Mouse (Mus musculus): ENCODE data around the gene 1700102P08Rik. TPM values are rescaled to one million over a fixed set of nuclear protein-coding genes. Genes with fewer than 3 reads are reported as not detected.

1700102P08Rik gene
- polyA plus RNA-seq, 1 experiment from 2014 or later: 0.55 TPM

DNA sequence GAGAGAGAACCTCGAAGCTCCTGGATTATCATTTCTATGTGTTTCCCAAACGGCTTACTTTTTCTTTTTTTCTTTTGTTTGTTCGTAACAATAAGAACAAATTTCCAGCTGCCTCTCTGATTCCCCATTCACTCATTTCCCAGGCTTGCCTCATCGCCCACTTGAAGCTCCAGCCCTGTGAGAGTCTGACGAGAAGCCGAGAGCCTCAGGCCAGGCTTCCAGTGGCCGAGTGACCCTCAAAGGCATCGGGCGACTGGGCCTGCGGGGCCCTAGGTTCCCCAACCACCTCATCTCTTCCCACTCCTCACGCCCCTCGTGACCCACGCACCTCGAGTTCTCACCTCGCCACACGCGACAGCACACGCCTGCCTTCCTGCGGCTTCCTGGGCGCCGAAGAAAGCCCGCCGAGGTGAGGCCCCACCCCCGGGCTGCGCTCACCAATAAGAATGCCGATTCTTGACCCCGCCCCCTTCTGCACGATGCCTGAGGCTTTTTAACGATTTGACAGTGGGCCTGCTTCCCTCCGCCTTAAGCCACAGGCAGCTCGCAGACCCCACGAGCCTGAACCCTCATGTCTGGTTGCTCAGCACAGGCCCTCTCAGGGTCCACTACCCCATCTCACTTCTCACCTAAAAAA is 38.9 kb downstream of the 1700102P08Rik start:
- WGBS: 57% methylated on average over 32 of the region's 32 CpGs
- H3K4me3 ChIP-seq (ENCODE audit: low read depth, low read length): no peak overlapping the region
- no peaks in the 10 kb centered on the region for H3K27me3 ChIP-seq (replicated peaks; ENCODE audit: control insufficient read depth, insufficient read depth, low read length)
- no peaks in the 10 kb centered on the region for H3K9me3 ChIP-seq (ENCODE audit: control insufficient read depth, low read length)
- ATAC-seq (replicated peaks; ENCODE audit: low FRiP score, low TSS enrichment, low read depth) (peak; percentile 55), DNase-seq (ENCODE audit: low spot score) (peak; percentile 62)
- H3K27ac ChIP-seq (ENCODE audit: low read depth): no peak overlapping the region
- H3K9ac ChIP-seq (ENCODE audit: low read length): 0 out of 2 replicates have a peak overlapping the region, but pooled peaks have one; percentile 8
- H3K36me3 ChIP-seq (ENCODE audit: control insufficient read depth, insufficient read depth, low read length): no peaks in the 10 kb centered on the region
- H3K4me1 ChIP-seq (replicated peaks; ENCODE audit: control insufficient read depth, insufficient read depth, low read length): no peaks in the 10 kb centered on the region
- H3K4me2 ChIP-seq (ENCODE audit: low read length): peak overlapping the region; percentile 45

DNA sequence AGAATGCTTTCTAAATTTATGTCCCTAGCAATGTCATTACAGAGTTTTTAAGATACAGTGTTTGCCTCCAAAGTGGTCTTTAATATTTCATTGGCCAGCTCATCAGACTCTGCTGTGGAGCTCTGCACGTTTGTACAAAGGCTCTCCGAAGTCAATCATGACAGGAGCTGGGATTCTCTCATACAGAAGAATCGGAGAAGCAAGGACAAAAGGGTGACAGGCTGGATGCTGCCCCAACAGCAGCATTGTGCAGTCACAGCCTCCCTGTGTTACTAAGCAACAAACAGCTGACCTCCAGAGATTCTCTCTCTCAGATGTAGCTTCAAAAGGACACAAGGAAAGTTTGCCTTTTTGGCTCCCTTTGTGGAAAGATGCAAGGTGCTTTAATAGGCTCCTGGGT is 43.6 kb downstream of the 1700102P08Rik start, which contains the start of gene BC048562:
TSS of gene BC048562 (plus strand) at position 301 of the 400 bp plus-strand sequence.
- H3K9me3 ChIP-seq (ENCODE audit: control insufficient read depth, low read length): no peaks in the 10 kb centered on the region
- H3K36me3 ChIP-seq (ENCODE audit: control insufficient read depth, insufficient read depth, low read length): no peaks in the 10 kb centered on the region
- DNase-seq (ENCODE audit: low spot score) (no peak), ATAC-seq (replicated peaks; ENCODE audit: low FRiP score, low TSS enrichment, low read depth) (no peak)
- H3K4me3 ChIP-seq (ENCODE audit: low read depth, low read length): no peak within 1 kb of the TSS
- 82% methylated on average over 3 of the region's 3 CpGs for WGBS
- no peaks in the 10 kb centered on the region for H3K4me1 ChIP-seq (replicated peaks; ENCODE audit: control insufficient read depth, insufficient read depth, low read length)
- no peak within 1 kb of the TSS for H3K4me2 ChIP-seq (ENCODE audit: low read length)
- H3K27ac ChIP-seq (ENCODE audit: low read depth): no peak within 1 kb of the TSS
- H3K27me3 ChIP-seq (replicated peaks; ENCODE audit: control insufficient read depth, insufficient read depth, low read length): no peaks in the 10 kb centered on the region
- H3K9ac ChIP-seq (ENCODE audit: low read length): no peak within 1 kb of the TSS

GRCm38 (mm10) chr9:108439176-108439575 is 46.6 kb downstream of the 1700102P08Rik start:
- WGBS: 66% methylated on average over 6 of the region's 6 CpGs
- no peak for ATAC-seq (replicated peaks; ENCODE audit: low FRiP score, low TSS enrichment, low read depth)
- Histone ChIP-seq H3K27me3 (replicated peaks; ENCODE audit: control insufficient read depth, insufficient read depth, low read length) (no peaks in the 10 kb centered on the region), H3K36me3 (ENCODE audit: control insufficient read depth, insufficient read depth, low read length) (no peaks in the 10 kb centered on the region), H3K9me3 (ENCODE audit: control insufficient read depth, low read length) (no peaks in the 10 kb centered on the region), H3K27ac (ENCODE audit: low read depth) (no peak overlapping the region), H3K4me2 (ENCODE audit: low read length) (no peak overlapping the region), H3K4me3 (ENCODE audit: low read depth, low read length) (no peak overlapping the region), H3K4me1 (replicated peaks; ENCODE audit: control insufficient read depth, insufficient read depth, low read length) (no peaks in the 10 kb centered on the region), H3K9ac (ENCODE audit: low read length) (no peak overlapping the region)
- DNase-seq (ENCODE audit: low spot score): no peak

GRCm38 (mm10) chr9:108440485-108440884 is 47.9 kb downstream of the 1700102P08Rik start:
- Histone ChIP-seq H3K27me3 (replicated peaks; ENCODE audit: control insufficient read depth, insufficient read depth, low read length) (no peaks in the 10 kb centered on the region), H3K4me3 (ENCODE audit: low read depth, low read length) (no peak overlapping the region), H3K9ac (ENCODE audit: low read length) (no peak overlapping the region), H3K4me2 (ENCODE audit: low read length) (no peak overlapping the region), H3K4me1 (replicated peaks; ENCODE audit: control insufficient read depth, insufficient read depth, low read length) (no peaks in the 10 kb centered on the region), H3K9me3 (ENCODE audit: control insufficient read depth, low read length) (no peaks in the 10 kb centered on the region), H3K36me3 (ENCODE audit: control insufficient read depth, insufficient read depth, low read length) (no peaks in the 10 kb centered on the region), H3K27ac (ENCODE audit: low read depth) (no peak overlapping the region)
- DNase-seq (ENCODE audit: low spot score) (no peak), ATAC-seq (replicated peaks; ENCODE audit: low FRiP score, low TSS enrichment, low read depth) (no peak)
- WGBS: 65% methylated on average over 5 of the region's 5 CpGs

GRCm38 (mm10) chr9:108441236-108441919 is 48.8 kb downstream of the 1700102P08Rik start:
- WGBS: 89% methylated on average over 11 of the region's 11 CpGs
- no peak overlapping the region for H3K9ac ChIP-seq (ENCODE audit: low read length)
- no peak for ATAC-seq (replicated peaks; ENCODE audit: low FRiP score, low TSS enrichment, low read depth)

DNA sequence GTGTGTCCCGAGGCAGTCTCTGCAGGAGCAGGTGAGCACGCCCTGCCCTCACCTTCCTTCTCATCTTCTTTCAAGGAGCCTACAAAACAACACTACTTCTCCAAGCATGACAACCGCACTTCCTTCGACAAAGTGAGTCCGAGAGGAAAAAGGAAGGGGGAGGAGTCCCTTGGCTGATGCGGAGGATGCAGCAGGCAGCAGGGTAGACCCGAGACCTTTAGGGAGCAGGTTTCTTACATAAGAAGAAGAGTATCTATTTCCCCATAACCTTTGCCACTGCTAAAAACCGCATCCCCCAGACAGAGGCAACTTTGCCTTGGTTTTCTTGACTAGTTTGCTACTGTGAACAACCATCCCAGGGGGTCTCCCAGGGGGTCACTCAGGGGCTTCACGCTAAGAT is 52.5 kb downstream of the 1700102P08Rik start:
- Histone ChIP-seq H3K4me1 (replicated peaks; ENCODE audit: control insufficient read depth, insufficient read depth, low read length) (peaks cover 10% of the 10 kb centered on the region), H3K4me2 (ENCODE audit: low read length) (no peak overlapping the region), H3K27me3 (replicated peaks; ENCODE audit: control insufficient read depth, insufficient read depth, low read length) (no peaks in the 10 kb centered on the region), H3K27ac (ENCODE audit: low read depth) (no peak overlapping the region), H3K4me3 (ENCODE audit: low read depth, low read length) (no peak overlapping the region), H3K9me3 (ENCODE audit: control insufficient read depth, low read length) (no peaks in the 10 kb centered on the region), H3K36me3 (ENCODE audit: control insufficient read depth, insufficient read depth, low read length) (peaks cover 12% of the 10 kb centered on the region), H3K9ac (ENCODE audit: low read length) (no peak overlapping the region)
- ATAC-seq (replicated peaks; ENCODE audit: low FRiP score, low TSS enrichment, low read depth) (no peak), DNase-seq (ENCODE audit: low spot score) (no peak)
- WGBS: 60% methylated on average over 9 of the region's 9 CpGs

More at GRCm38 (mm10) chr9:108441236-108441919, 48.8 kb downstream of the 1700102P08Rik start:
- Histone ChIP-seq H3K36me3 (ENCODE audit: control insufficient read depth, insufficient read depth, low read length) (no peaks in the 10 kb centered on the region), H3K27ac (ENCODE audit: low read depth) (no peak overlapping the region), H3K27me3 (replicated peaks; ENCODE audit: control insufficient read depth, insufficient read depth, low read length) (no peaks in the 10 kb centered on the region), H3K4me3 (ENCODE audit: low read depth, low read length) (no peak overlapping the region), H3K4me2 (ENCODE audit: low read length) (no peak overlapping the region), H3K4me1 (replicated peaks; ENCODE audit: control insufficient read depth, insufficient read depth, low read length) (no peaks in the 10 kb centered on the region), H3K9me3 (ENCODE audit: control insufficient read depth, low read length) (no peaks in the 10 kb centered on the region)
- DNase-seq (ENCODE audit: low spot score): no peak

GRCm38 (mm10) chr9:108449860-108450259 is 57.3 kb downstream of the 1700102P08Rik start:
- peak; percentile 66 for DNase-seq (ENCODE audit: low spot score)
- H3K9ac ChIP-seq (ENCODE audit: low read length): no peak overlapping the region
- H3K27ac ChIP-seq (ENCODE audit: low read depth): peak overlapping the region; percentile 71; the same call in 1 of the 2 replicates

DNA sequence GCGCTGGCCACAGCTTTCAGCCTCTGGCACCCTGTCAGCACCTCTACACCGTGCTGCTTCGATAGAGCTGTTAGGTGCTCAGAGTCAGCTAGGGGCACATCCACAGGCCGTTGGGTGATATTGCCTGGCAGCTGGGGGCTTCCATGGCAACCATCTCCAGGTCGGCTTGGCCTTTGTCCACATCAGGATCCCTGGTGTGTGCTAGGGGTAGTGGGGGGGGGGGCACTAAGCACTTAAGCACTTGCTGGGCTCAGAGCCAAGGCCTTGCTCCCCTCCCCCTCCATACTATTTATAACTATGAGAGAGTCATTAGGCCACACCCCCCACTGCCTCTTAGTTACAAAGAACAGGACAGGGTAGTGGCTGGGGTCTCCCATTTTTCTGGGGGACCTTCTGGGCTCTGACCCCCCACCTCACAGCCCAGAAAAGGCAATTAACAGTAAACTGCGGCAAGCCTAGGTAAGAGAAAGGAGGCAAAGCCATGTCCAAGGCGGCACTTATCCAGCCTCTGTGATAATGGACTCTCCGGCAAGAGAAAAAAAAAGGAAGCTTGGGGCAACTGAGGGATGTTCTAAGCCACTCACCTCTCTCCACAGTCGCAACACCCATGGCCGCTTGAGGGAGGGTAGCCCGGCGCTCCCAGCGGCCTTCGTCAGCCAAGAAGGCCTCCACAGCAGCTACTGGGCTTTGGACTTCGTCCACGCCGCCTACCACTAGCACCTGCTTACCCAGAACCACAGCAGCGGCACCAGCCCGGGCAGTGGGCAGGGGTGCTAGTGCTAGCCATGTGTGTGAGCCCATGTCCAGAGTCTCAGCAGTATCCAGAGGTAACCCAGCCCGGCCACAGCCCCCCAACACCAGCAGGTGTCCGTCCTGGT is 57.9 kb downstream of the 1700102P08Rik start:
- Histone ChIP-seq H3K4me1 (replicated peaks; ENCODE audit: control insufficient read depth, insufficient read depth, low read length) (peaks cover 34% of the 10 kb centered on the region), H3K9me3 (ENCODE audit: control insufficient read depth, low read length) (no peaks in the 10 kb centered on the region), H3K36me3 (ENCODE audit: control insufficient read depth, insufficient read depth, low read length) (peaks cover 12% of the 10 kb centered on the region), H3K27ac (ENCODE audit: low read depth) (peak overlapping the region; percentile 71), H3K9ac (ENCODE audit: low read length) (peak overlapping the region; percentile 60), H3K27me3 (replicated peaks; ENCODE audit: control insufficient read depth, insufficient read depth, low read length) (no peaks in the 10 kb centered on the region), H3K4me3 (ENCODE audit: low read depth, low read length) (peak overlapping the region; percentile 59), H3K4me2 (ENCODE audit: low read length) (peak overlapping the region; percentile 89)
- WGBS: 57% methylated on average over 21 of the region's 21 CpGs
- ATAC-seq (replicated peaks; ENCODE audit: low FRiP score, low TSS enrichment, low read depth) (peak; percentile 45), DNase-seq (ENCODE audit: low spot score) (peak; percentile 78)

More at GRCm38 (mm10) chr9:108449860-108450259, 57.3 kb downstream of the 1700102P08Rik start:
- H3K4me1 ChIP-seq (replicated peaks; ENCODE audit: control insufficient read depth, insufficient read depth, low read length): peaks cover 34% of the 10 kb centered on the region
- ATAC-seq (replicated peaks; ENCODE audit: low FRiP score, low TSS enrichment, low read depth): 0 out of 2 replicates have a peak, but pooled peaks have one; percentile 2
- 52% methylated on average over 4 of the region's 4 CpGs for WGBS
- H3K4me2 ChIP-seq (ENCODE audit: low read length): peak overlapping the region; percentile 89
- H3K4me3 ChIP-seq (ENCODE audit: low read depth, low read length): peak overlapping the region; percentile 59
- no peaks in the 10 kb centered on the region for H3K9me3 ChIP-seq (ENCODE audit: control insufficient read depth, low read length)
- no peaks in the 10 kb centered on the region for H3K27me3 ChIP-seq (replicated peaks; ENCODE audit: control insufficient read depth, insufficient read depth, low read length)
- H3K36me3 ChIP-seq (ENCODE audit: control insufficient read depth, insufficient read depth, low read length): peaks cover 12% of the 10 kb centered on the region

All from intestine, embryonic 14.5 days (tissue).